Mouse (Mus musculus): Measurements from ENCODE around the gene Samd9l.
"Not testable (repeated sequence)": the region's sequence is repeated elsewhere in the genome, so short reads cannot be mapped to it uniquely, and the experiment has no call there.

DNA sequence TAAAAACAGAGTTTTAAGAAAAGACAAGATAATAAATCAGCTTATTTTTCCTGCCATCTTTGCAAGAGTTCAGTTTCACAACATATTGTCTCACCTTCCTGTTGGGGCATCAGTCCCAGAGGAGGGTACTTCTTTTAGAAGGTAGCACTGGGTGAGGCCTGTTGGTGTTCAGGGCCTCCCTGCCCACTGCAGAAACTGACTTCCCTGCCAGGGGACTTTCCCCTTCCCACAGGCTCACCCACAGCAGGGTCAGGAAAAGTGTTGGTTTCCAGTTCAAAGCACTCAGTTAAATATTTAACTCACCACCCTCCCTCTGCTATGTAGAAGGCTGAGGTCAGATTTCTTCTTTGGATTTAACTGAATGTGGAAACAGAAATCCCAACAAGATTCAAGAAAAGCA is 14.6 kb downstream of the Samd9l start:
- TF ChIP-seq CTCF (IDR thresholded peaks at IDR 0.05; ENCODE audit: insufficient read depth, low read length); POLR2A (IDR thresholded peaks at IDR 0.05; ENCODE audit: borderline replicate concordance, extremely low read depth, low read depth, low read length): not testable (repeated sequence)

Measured in lung, adult 2 months (tissue).